In genomic region chr14:118137487-118137886, GRCm38 (mm10) we compare ENCODE assay signal across 7 mouse cellular contexts. TPM values are rescaled to one million over a fixed set of nuclear protein-coding genes. Genes with fewer than 3 reads are reported as not detected.
A peak's percentile ranks its signal among the peaks of the same experiment; 100 is the strongest.
DNase-seq lines count a peak whose midpoint lies in the region; ATAC-seq and TF ChIP-seq lines count a peak whose summit lies in the region.

No protein-coding gene starts in this region.

- no peak for TF ChIP-seq POLR2A in brain, embryonic 14.5 days (IDR thresholded peaks at IDR 0.05; ENCODE audit: borderline replicate concordance, extremely low read depth, insufficient read depth, insufficient read length, poor library complexity, severe bottlenecking)

- H3K4me3 ChIP-seq in megakaryocyte, embryonic 14.5 days (replicated peaks), result peak overlapping the region; percentile 96
- H3K4me3 ChIP-seq in forebrain, postnatal 0 days (ENCODE audit: low read depth, low read length), result peak overlapping the region; percentile 76
- H3K4me3 ChIP-seq in liver, embryonic 16.5 days (ENCODE audit: low read depth, low read length), result peak overlapping the region; percentile 76

- peak; percentile 60 for DNase-seq in brain, embryonic 14.5 days (ENCODE audit: low read depth)
- DNase-seq in forebrain, postnatal 0 days, result peak; percentile 58
- peak; percentile 2 for DNase-seq in testis, postnatal 14 days (ENCODE audit: low spot score)
- no peak for DNase-seq in layer of hippocampus, adult 9-11 months

- H3K4me2 ChIP-seq in forebrain, postnatal 0 days (ENCODE audit: low read depth), result peak overlapping the region; percentile 64
- peak overlapping the region; percentile 84 for H3K4me2 ChIP-seq in liver, embryonic 16.5 days (ENCODE audit: low read depth, low read length)

- H3K27me3 ChIP-seq in megakaryocyte, embryonic 14.5 days (replicated peaks), result no peaks in the 10 kb centered on the region
- H3K27me3 ChIP-seq in forebrain, postnatal 0 days (ENCODE audit: insufficient read depth, low read length), result no peaks in the 10 kb centered on the region
- H3K27me3 ChIP-seq in liver, embryonic 16.5 days (ENCODE audit: control insufficient read depth, insufficient read depth, low read depth, low read length), result no peaks in the 10 kb centered on the region

- peaks cover 27% of the 10 kb centered on the region for H3K4me1 ChIP-seq in megakaryocyte, embryonic 14.5 days
- H3K4me1 ChIP-seq in forebrain, postnatal 0 days (ENCODE audit: insufficient read depth), result peaks cover 9% of the 10 kb centered on the region; the same call in 1 of the 2 replicates
- peaks cover 17% of the 10 kb centered on the region for H3K4me1 ChIP-seq in liver, embryonic 16.5 days (ENCODE audit: control insufficient read depth, low read depth, low read length)

- peaks cover 6% of the 10 kb centered on the region; the same call in 1 of the 2 replicates for H3K9me3 ChIP-seq in megakaryocyte, embryonic 14.5 days
- H3K9me3 ChIP-seq in forebrain, postnatal 0 days (ENCODE audit: low read length), result no peaks in the 10 kb centered on the region
- H3K9me3 ChIP-seq in liver, embryonic 16.5 days (replicated peaks; ENCODE audit: control insufficient read depth, low read length), result no peaks in the 10 kb centered on the region

- ATAC-seq in megakaryocyte, adult 5-6 weeks (ENCODE audit: poor library complexity, severe bottlenecking), result no peak
- ATAC-seq in forebrain, postnatal 0 days, result peak; percentile 4; the same call in 1 of the 2 replicates
- ATAC-seq in liver, embryonic 16.5 days (ENCODE audit: low read depth), result no peak

- H3K9ac ChIP-seq in forebrain, postnatal 0 days, result peak overlapping the region; percentile 73
- H3K9ac ChIP-seq in liver, embryonic 16.5 days (ENCODE audit: low read depth, low read length), result peak overlapping the region; percentile 69

- peaks cover 33% of the 10 kb centered on the region for H3K36me3 ChIP-seq in megakaryocyte, embryonic 14.5 days (replicated peaks; ENCODE audit: low read length)
- H3K36me3 ChIP-seq in forebrain, postnatal 0 days (ENCODE audit: insufficient read depth), result peaks cover 17% of the 10 kb centered on the region
- H3K36me3 ChIP-seq in liver, embryonic 16.5 days (ENCODE audit: control insufficient read depth, insufficient read depth), result no peaks in the 10 kb centered on the region; the same call in 1 of the 2 replicates

- peak overlapping the region; percentile 70; the same call in 1 of the 2 replicates for H3K27ac ChIP-seq in forebrain, postnatal 0 days (ENCODE audit: low read depth, low read length)
- H3K27ac ChIP-seq in liver, embryonic 16.5 days (ENCODE audit: low read length), result no peak overlapping the region

- TF ChIP-seq CTCF in brain, embryonic 14.5 days (IDR thresholded peaks at IDR 0.05; ENCODE audit: borderline replicate concordance, extremely low read depth, insufficient read depth, insufficient read length), result no peak
- no peak for TF ChIP-seq CTCF in forebrain, postnatal 0 days (IDR thresholded peaks at IDR 0.05; ENCODE audit: low read depth)

- WGBS in forebrain, postnatal 0 days, result 1% methylated on average over 13 of the region's 13 CpGs
- under 1% methylated on average over 13 of the region's 13 CpGs for WGBS in liver, embryonic 16.5 days (ENCODE audit: insufficient replicate concordance)

RNA-seq across cellular contexts. Expression of gene Gpr180, which starts 0.5 kb away (rescaled TPM):
- 3.0 and 3.2 TPM in 2 replicates for polyA plus RNA-seq in megakaryocyte, embryonic 14.5 days (2012; ENCODE audit: insufficient read depth, low replicate concordance)
- 8.5 and 10.8 TPM in 2 replicates for total RNA-seq in megakaryocyte, adult 5-6 weeks (2015)
- 7.2 and 7.8 TPM in 2 replicates for total RNA-seq in megakaryocyte, adult 5-6 weeks (2017)
- 26.5 and 26.6 TPM in 2 replicates for polyA plus RNA-seq in brain, embryonic 14.5 days (2012; rRNA removed)
- 33.4 and 37.7 TPM in 2 replicates for total RNA-seq in forebrain, postnatal 0 days (2014; rRNA removed)
- polyA plus RNA-seq in forebrain, postnatal 0 days (2015; fragmentation: Nextera tagmentation; extraction: Ambion mirVana), result 37.5 and 38.2 TPM in 2 replicates
- polyA plus RNA-seq in liver, embryonic 16.5 days (2015; fragmentation: Nextera tagmentation; extraction: Ambion mirVana), result 10.0 and 10.3 TPM in 2 replicates

RNA-seq across cellular contexts. Expression of gene Tgds, which starts 4.9 kb away (rescaled TPM):
- 5.5 TPM in 1 of 2 replicates, not detected in the other for polyA plus RNA-seq in megakaryocyte, embryonic 14.5 days (2012; ENCODE audit: insufficient read depth, low replicate concordance)
- total RNA-seq in megakaryocyte, adult 5-6 weeks (2015), result 16.7 and 24.5 TPM in 2 replicates
- 20.3 and 20.5 TPM in 2 replicates for total RNA-seq in megakaryocyte, adult 5-6 weeks (2017)
- polyA plus RNA-seq in brain, embryonic 14.5 days (2012; rRNA removed), result 17.6 and 20.3 TPM in 2 replicates
- 8.8 and 8.9 TPM in 2 replicates for total RNA-seq in forebrain, postnatal 0 days (2014; rRNA removed)
- polyA plus RNA-seq in forebrain, postnatal 0 days (2015; fragmentation: Nextera tagmentation; extraction: Ambion mirVana), result 7.2 and 8.4 TPM in 2 replicates
- 13.0 and 14.2 TPM in 2 replicates for polyA plus RNA-seq in liver, embryonic 16.5 days (2015; fragmentation: Nextera tagmentation; extraction: Ambion mirVana)
